Mouse (Mus musculus) bone marrow macrophage, adult 2 months (primary cell): ENCODE data around the gene Zfp94. TPM values are rescaled to one million over a fixed set of nuclear protein-coding genes. Genes with fewer than 3 reads are reported as not detected.

Experiments used
- H3K27ac ChIP-seq: 2 replicates; pipeline ENCODE4 v1.5.1; 2012; ENCODE audit warnings: low read depth, low read length; ENCODE audit not compliant: insufficient read depth
- H3K4me1 ChIP-seq: 2 replicates; pipeline ENCODE4 v1.6.1; 2012; ENCODE audit warnings: low read length; ENCODE audit not compliant: control insufficient read depth, insufficient read depth
- H3K4me3 ChIP-seq: 2 replicates; pipeline ENCODE4 v1.5.1; 2012; ENCODE audit warnings: mild to moderate bottlenecking, low read length, moderate library complexity; ENCODE audit not compliant: insufficient read depth
- CTCF ChIP-seq: IDR thresholded peaks from 2 replicates; pipeline ENCODE4 v1.5.1; 2012; ENCODE audit warnings: low read depth, mild to moderate bottlenecking, low read length, moderate library complexity
- POLR2A ChIP-seq: IDR thresholded peaks from 2 replicates; pipeline ENCODE4 v1.6.1; 2012; ENCODE audit warnings: mild to moderate bottlenecking, low read depth, low read length, borderline replicate concordance
- polyA plus RNA-seq: library from polyadenylated mRNA; stranded (reverse); fragments of >200 nt; gene quantifications from 2 replicates; pipeline ENCODE4 v1.2.4, GENCODE M21; 2012; ENCODE audit not compliant: missing spikeins, insufficient read depth, insufficient read length

The Zfp94 gene
- polyA plus RNA-seq, 1 experiment: 5.3 TPM

GRCm38 (mm10) chr7:24294763-24295162 lies 21.7 kb downstream of the Zfp94 start:
- no peaks in the 10 kb centered on the region for H3K4me1 ChIP-seq
- no peak overlapping the region for H3K4me3 ChIP-seq
- no peak overlapping the region for H3K27ac ChIP-seq
- TF ChIP-seq CTCF: no peak
- no peak for TF ChIP-seq POLR2A

DNA sequence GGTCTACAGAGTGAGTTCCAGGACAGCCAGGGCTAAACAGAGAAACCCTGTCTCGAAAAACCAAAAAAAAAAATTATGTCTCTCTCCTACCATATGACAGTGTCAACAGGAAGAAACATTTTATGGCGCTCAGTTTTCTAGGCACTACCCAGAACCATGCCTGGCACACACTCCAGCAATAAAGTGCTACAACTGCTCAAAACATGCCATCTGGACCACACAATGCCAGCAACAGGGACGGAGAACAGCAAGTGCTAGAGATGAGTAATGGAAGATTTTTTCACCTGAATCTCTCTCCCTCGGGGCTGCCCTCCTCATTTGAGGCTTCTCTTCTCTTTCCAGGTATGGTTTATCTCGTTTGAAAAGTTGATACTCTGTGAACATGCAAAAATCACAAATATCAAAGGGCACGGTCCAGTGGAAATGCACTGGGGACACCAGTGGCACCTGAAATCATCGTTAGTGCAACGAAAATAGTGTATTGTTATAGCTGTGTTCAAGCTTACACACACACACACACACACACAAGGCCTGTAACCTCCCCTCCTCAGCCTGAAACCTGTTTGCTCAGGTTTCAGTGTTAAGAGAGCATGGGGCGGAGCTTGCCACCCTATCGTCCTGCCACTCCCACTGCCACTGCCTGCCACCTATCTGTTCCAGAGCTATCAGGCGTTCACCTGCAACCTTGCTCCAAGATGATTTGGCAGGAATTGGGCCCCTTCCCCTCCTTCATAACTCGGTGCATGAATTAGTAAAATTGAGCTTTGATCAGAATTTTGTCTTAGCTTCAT lies 23.2 kb downstream of the Zfp94 start:
- Histone ChIP-seq H3K27ac (no peak overlapping the region), H3K4me3 (no peak overlapping the region), H3K4me1 (no peaks in the 10 kb centered on the region)
- no peak for TF ChIP-seq POLR2A
- no peak for TF ChIP-seq CTCF

GRCm38 (mm10) chr7:24291387-24292090 lies 24.9 kb downstream of the Zfp94 start:
- TF ChIP-seq CTCF: no peak
- no peak for TF ChIP-seq POLR2A
- Histone ChIP-seq H3K27ac (no peak overlapping the region), H3K4me3 (no peak overlapping the region), H3K4me1 (no peaks in the 10 kb centered on the region)

DNA sequence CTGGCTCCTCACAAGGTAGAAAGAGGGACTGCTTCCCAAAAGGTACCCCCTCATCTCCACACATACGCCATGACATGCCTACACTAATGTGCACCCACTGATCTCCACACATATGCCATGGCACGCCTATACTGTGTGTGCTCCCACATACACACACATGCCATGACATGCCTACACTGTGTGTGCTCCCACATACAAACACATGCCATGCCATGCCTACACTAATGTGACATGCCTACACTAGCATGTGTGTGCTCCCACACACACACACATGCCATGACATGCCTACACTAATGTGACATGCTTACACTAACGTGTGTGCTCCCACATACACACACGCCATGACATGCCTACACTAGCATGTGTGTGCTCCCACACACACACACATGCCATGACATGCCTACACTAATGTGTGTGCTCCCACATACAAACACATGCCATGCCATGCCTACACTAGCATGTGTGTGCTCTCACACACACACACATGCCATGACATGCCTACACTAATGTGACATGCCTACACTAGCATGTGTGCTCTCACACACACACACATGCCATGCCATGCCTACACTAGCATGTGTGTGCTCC lies 26.3 kb downstream of the Zfp94 start:
- Histone ChIP-seq H3K4me1 (no peaks in the 10 kb centered on the region), H3K4me3 (no peak overlapping the region), H3K27ac (no peak overlapping the region)
- TF ChIP-seq POLR2A: no peak
- no peak for TF ChIP-seq CTCF

- H3K4me3 ChIP-seq: no peak overlapping the region
- no peak overlapping the region for H3K27ac ChIP-seq
- H3K4me1 ChIP-seq: no peaks in the 10 kb centered on the region
- no peak for TF ChIP-seq CTCF
- TF ChIP-seq POLR2A: no peak
Observed at GRCm38 (mm10) chr7:24288512-24288911, 28.0 kb downstream of the Zfp94 start.

GRCm38 (mm10) chr7:24287670-24288069 lies 28.8 kb downstream of the Zfp94 start:
- no peak overlapping the region for H3K27ac ChIP-seq
- no peak overlapping the region for H3K4me3 ChIP-seq
- H3K4me1 ChIP-seq: no peaks in the 10 kb centered on the region
- no peak for TF ChIP-seq POLR2A
- no peak for TF ChIP-seq CTCF

- H3K4me3 ChIP-seq: no peak overlapping the region
- no peaks in the 10 kb centered on the region for H3K4me1 ChIP-seq
- H3K27ac ChIP-seq: no peak overlapping the region
- TF ChIP-seq POLR2A: no peak
- no peak for TF ChIP-seq CTCF
Observed at GRCm38 (mm10) chr7:24286916-24287315, 29.6 kb downstream of the Zfp94 start.

GRCm38 (mm10) chr7:24286090-24286489 lies 30.4 kb downstream of the Zfp94 start:
- TF ChIP-seq CTCF: peak; percentile 33; the same call in 1 of the 2 replicates
- TF ChIP-seq POLR2A: no peak
- Histone ChIP-seq H3K4me3 (no peak overlapping the region), H3K4me1 (no peaks in the 10 kb centered on the region), H3K27ac (no peak overlapping the region)

- no peak for TF ChIP-seq CTCF
- TF ChIP-seq POLR2A: no peak
- Histone ChIP-seq H3K4me3 (no peak overlapping the region), H3K27ac (no peak overlapping the region), H3K4me1 (no peaks in the 10 kb centered on the region)
Observed at GRCm38 (mm10) chr7:24280858-24281145, 35.7 kb downstream of the Zfp94 start.
